Mouse (Mus musculus): ENCODE measurements around the gene Paqr6. TPM values are rescaled to one million over a fixed set of nuclear protein-coding genes. Genes with fewer than 3 reads are reported as not detected.
"Not testable (repeated sequence)": the region's sequence is repeated elsewhere in the genome, so short reads cannot be mapped to it uniquely, and the experiment has no call there.

The Paqr6 gene
- polyA plus RNA-seq, 1 experiment = 4.3 TPM

DNA sequence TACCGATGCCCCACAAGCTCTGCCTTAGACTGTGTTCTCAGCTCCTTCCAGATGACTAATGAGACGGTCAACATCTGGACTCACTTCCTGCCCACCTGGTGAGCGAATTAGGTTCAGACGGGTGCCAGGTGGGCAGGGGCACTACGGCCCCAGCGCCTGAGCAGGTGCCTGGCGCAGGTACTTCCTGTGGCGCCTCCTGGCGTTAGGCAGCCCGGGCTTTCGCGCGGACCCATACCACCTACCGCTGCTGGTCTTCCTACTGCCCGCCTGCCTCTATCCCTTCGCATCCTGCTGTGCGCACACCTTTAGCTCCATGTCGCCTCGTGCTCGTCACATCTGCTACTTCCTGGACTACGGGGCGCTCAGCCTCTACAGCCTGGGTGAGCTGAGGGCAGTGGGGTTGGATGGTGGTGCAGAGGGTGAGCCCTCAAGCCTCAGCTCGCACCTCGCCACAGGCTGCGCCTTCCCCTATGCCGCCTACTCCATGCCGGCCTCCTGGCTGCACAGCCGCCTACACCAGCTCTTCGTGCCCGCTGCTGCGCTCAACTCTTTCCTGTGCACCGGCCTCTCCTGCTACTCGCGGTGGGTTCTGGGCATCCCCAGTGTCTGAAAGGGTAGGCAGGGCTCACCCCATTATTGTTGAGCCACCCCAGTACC, 1.4 kb downstream of the Paqr6 start:
- Histone ChIP-seq H3K36me3 (ENCODE audit: control insufficient read depth, insufficient read depth, low read length) (peaks cover 12% of the 10 kb centered on the region), H3K4me3 (ENCODE audit: extremely low read depth, insufficient read depth, insufficient read length) (no peak overlapping the region), H3K27ac (ENCODE audit: insufficient read depth, low read length) (no peak overlapping the region), H3K4me1 (ENCODE audit: control insufficient read depth, insufficient read depth, insufficient read length) (no peaks in the 10 kb centered on the region), H3K27me3 (ENCODE audit: control insufficient read depth, insufficient read depth, low read length) (no peaks in the 10 kb centered on the region)
- TF ChIP-seq CTCF (IDR thresholded peaks at IDR 0.05; ENCODE audit: extremely low read depth, insufficient read depth, insufficient read length, insufficient replicate concordance) = no peak
- TF ChIP-seq POLR2A (IDR thresholded peaks at IDR 0.05; ENCODE audit: low read depth, low read length) = no peak
- no peak for DNase-seq (ENCODE audit: low read depth in 1 of 2, low spot score in 2 of 2)
- 48% methylated on average over 34 of the region's 34 CpGs for WGBS

GRCm38 (mm10) chr3:88366830-88367428, 2.5 kb downstream of the Paqr6 start:
- H3K36me3 ChIP-seq (ENCODE audit: control insufficient read depth, insufficient read depth, low read length); H3K27ac ChIP-seq (ENCODE audit: insufficient read depth, low read length); H3K27me3 ChIP-seq (ENCODE audit: control insufficient read depth, insufficient read depth, low read length); H3K4me3 ChIP-seq (ENCODE audit: extremely low read depth, insufficient read depth, insufficient read length); H3K4me1 ChIP-seq (ENCODE audit: control insufficient read depth, insufficient read depth, insufficient read length): not testable (repeated sequence)
- 6% methylated on average over 21 of the region's 22 CpGs for WGBS
- peak in 1 of 2 experiments; percentile 40 for DNase-seq (ENCODE audit: low read depth in 1 of 2, low spot score in 2 of 2)

DNA sequence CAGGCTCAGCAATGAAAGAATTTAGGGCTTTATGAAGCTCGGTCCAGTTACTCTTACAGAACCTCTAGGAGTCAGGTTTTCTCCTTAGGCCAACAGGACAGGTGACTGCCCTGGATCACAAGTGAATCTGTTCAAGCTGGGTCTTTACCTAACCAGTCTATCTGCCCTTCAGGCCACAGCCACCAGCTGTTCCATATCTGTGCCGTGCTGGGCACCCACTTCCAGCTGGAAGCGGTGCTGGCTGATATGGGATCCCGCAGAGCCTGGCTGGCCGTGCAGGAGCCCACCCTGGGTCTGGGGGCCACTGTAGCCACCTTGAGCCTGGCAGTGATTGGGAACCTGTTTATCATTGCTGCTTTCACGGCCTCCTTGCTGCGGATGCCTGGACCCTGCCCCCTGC, 3.1 kb downstream of the Paqr6 start:
- H3K4me1 ChIP-seq (ENCODE audit: control insufficient read depth, insufficient read depth, insufficient read length); H3K27me3 ChIP-seq (ENCODE audit: control insufficient read depth, insufficient read depth, low read length); H3K36me3 ChIP-seq (ENCODE audit: control insufficient read depth, insufficient read depth, low read length); H3K27ac ChIP-seq (ENCODE audit: insufficient read depth, low read length); DNase-seq (ENCODE audit: low read depth in 1 of 2, low spot score in 2 of 2); H3K4me3 ChIP-seq (ENCODE audit: extremely low read depth, insufficient read depth, insufficient read length): not testable (repeated sequence)
- WGBS = 75% methylated on average over 3 of the region's 7 CpGs

DNA sequence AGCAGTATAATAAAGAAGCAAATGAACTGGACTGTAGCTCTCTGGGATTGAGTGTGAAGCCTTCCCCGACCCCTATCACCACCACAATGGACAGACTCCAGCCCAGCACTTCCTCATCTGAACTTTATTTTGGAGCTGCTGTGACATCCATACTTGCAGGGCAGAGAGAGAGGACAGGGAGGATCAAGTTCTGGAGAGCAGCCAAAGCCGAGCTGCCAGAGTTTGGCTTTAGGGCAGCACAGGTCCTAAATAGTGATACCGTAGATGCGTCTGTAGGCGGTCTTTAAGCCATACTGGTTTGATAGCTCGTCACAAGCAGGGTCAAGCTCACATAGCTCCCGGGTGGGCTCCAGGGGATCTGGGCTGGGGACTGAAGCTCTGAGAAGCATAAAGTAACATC, 4.1 kb downstream of the Paqr6 start:
- not testable (repeated sequence) for H3K4me3 ChIP-seq (ENCODE audit: extremely low read depth, insufficient read depth, insufficient read length); DNase-seq (ENCODE audit: low read depth in 1 of 2, low spot score in 2 of 2); H3K4me1 ChIP-seq (ENCODE audit: control insufficient read depth, insufficient read depth, insufficient read length); H3K27ac ChIP-seq (ENCODE audit: insufficient read depth, low read length); H3K36me3 ChIP-seq (ENCODE audit: control insufficient read depth, insufficient read depth, low read length); H3K27me3 ChIP-seq (ENCODE audit: control insufficient read depth, insufficient read depth, low read length)
- WGBS = 92% methylated on average over 7 of the region's 7 CpGs

GRCm38 (mm10) chr3:88372643-88373042, 8.3 kb downstream of the Paqr6 start, which contains the start of gene Bglap3:
Gene Bglap3 (minus strand): TSS chr3:88372743.
- H3K4me1 ChIP-seq (ENCODE audit: control insufficient read depth, insufficient read depth, insufficient read length); H3K27me3 ChIP-seq (ENCODE audit: control insufficient read depth, insufficient read depth, low read length); H3K4me3 ChIP-seq (ENCODE audit: extremely low read depth, insufficient read depth, insufficient read length); H3K27ac ChIP-seq (ENCODE audit: insufficient read depth, low read length); DNase-seq (ENCODE audit: low read depth in 1 of 2, low spot score in 2 of 2); H3K36me3 ChIP-seq (ENCODE audit: control insufficient read depth, insufficient read depth, low read length): not testable (repeated sequence)
- WGBS = 86% methylated on average over 9 of the region's 9 CpGs

- H3K27me3 ChIP-seq (ENCODE audit: control insufficient read depth, insufficient read depth, low read length); H3K4me1 ChIP-seq (ENCODE audit: control insufficient read depth, insufficient read depth, insufficient read length); DNase-seq (ENCODE audit: low read depth in 1 of 2, low spot score in 2 of 2); H3K36me3 ChIP-seq (ENCODE audit: control insufficient read depth, insufficient read depth, low read length); H3K27ac ChIP-seq (ENCODE audit: insufficient read depth, low read length): not testable (repeated sequence)
- H3K4me3 ChIP-seq (ENCODE audit: extremely low read depth, insufficient read depth, insufficient read length) = peak overlapping the region; percentile 4; the same call in 1 of the 2 replicates
- WGBS = 16% methylated on average over 19 of the region's 19 CpGs
These were observed 11.6 kb downstream of the Paqr6 start for GRCm38 (mm10) chr3:88375750-88376626.

DNA sequence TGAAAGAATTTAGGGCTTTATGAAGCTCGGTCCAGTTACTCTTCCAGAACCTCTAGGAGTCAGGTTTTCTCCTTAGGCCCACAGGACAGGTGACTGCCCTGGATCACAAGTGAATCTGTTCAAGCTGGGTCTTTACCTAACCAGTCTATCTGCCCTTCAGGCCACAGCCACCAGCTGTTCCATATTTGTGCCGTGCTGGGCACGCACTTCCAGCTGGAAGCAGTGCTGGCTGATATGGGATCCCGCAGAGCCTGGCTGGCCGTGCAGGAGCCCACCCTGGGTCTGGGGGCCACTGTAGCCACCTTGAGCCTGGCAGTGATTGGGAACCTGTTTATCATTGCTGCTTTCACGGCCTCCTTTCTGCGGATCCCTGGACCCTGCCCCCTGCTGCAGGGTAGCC, 12.3 kb downstream of the Paqr6 start:
- not testable (repeated sequence) for H3K27ac ChIP-seq (ENCODE audit: insufficient read depth, low read length); H3K36me3 ChIP-seq (ENCODE audit: control insufficient read depth, insufficient read depth, low read length); DNase-seq (ENCODE audit: low read depth in 1 of 2, low spot score in 2 of 2); H3K4me3 ChIP-seq (ENCODE audit: extremely low read depth, insufficient read depth, insufficient read length); H3K27me3 ChIP-seq (ENCODE audit: control insufficient read depth, insufficient read depth, low read length); H3K4me1 ChIP-seq (ENCODE audit: control insufficient read depth, insufficient read depth, insufficient read length)
- WGBS = 65% methylated on average over 6 of the region's 7 CpGs

GRCm38 (mm10) chr3:88378599-88378998, 14.2 kb downstream of the Paqr6 start, which contains the start of gene Bglap2:
Gene Bglap2 (minus strand): TSS chr3:88378699.
- DNase-seq (ENCODE audit: low read depth in 1 of 2, low spot score in 2 of 2); H3K4me3 ChIP-seq (ENCODE audit: extremely low read depth, insufficient read depth, insufficient read length); H3K27ac ChIP-seq (ENCODE audit: insufficient read depth, low read length); H3K4me1 ChIP-seq (ENCODE audit: control insufficient read depth, insufficient read depth, insufficient read length); H3K27me3 ChIP-seq (ENCODE audit: control insufficient read depth, insufficient read depth, low read length); H3K36me3 ChIP-seq (ENCODE audit: control insufficient read depth, insufficient read depth, low read length): not testable (repeated sequence)
- WGBS = 87% methylated on average over 5 of the region's 5 CpGs

GRCm38 (mm10) chr3:88381389-88382315, 17.3 kb downstream of the Paqr6 start:
- H3K4me1 ChIP-seq (ENCODE audit: control insufficient read depth, insufficient read depth, insufficient read length); H3K27ac ChIP-seq (ENCODE audit: insufficient read depth, low read length); H3K4me3 ChIP-seq (ENCODE audit: extremely low read depth, insufficient read depth, insufficient read length); H3K36me3 ChIP-seq (ENCODE audit: control insufficient read depth, insufficient read depth, low read length); H3K27me3 ChIP-seq (ENCODE audit: control insufficient read depth, insufficient read depth, low read length): not testable (repeated sequence)
- DNase-seq (ENCODE audit: low read depth in 1 of 2, low spot score in 2 of 2) = peak in 1 of 2 experiments; percentile 14
- WGBS = 18% methylated on average over 22 of the region's 22 CpGs
